Mouse (Mus musculus): ENCODE data around the gene Abca7. TPM values are rescaled to one million over a fixed set of nuclear protein-coding genes. Genes with fewer than 3 reads are reported as not detected.
"Not testable (repeated sequence)": the region's sequence is repeated elsewhere in the genome, so short reads cannot be mapped to it uniquely, and the experiment has no call there.

Abca7 gene
- polyA plus RNA-seq, 2 experiments = 2.4 to 6.2 TPM

GRCm38 (mm10) chr10:80035148-80035547 lies 38.9 kb downstream of the Abca7 start:
- Histone ChIP-seq H3K4me2 (replicated peaks; ENCODE audit: low read depth, low read length, severe bottlenecking) (no peak overlapping the region), H3K9me3 (ENCODE audit: control insufficient read depth, low read length) (no peaks in the 10 kb centered on the region), H3K9ac (ENCODE audit: low read depth, low read length, severe bottlenecking) (no peak overlapping the region), H3K27ac (replicated peaks; ENCODE audit: low read depth, low read length) (no peak overlapping the region), H3K4me1 (ENCODE audit: control insufficient read depth, insufficient read depth, low read length) (peaks cover 10% of the 10 kb centered on the region), H3K4me3 (replicated peaks; ENCODE audit: low read length) (no peak overlapping the region), H3K27me3 (ENCODE audit: control insufficient read depth, insufficient read depth, low read length) (no peaks in the 10 kb centered on the region), H3K36me3 (ENCODE audit: control insufficient read depth, insufficient read depth, low read length) (peaks cover 41% of the 10 kb centered on the region)
- 81% methylated on average over 8 of the region's 8 CpGs for WGBS
- no peak for TF ChIP-seq POLR2A (IDR thresholded peaks at IDR 0.05; ENCODE audit: borderline replicate concordance, extremely low read depth, insufficient read depth, insufficient read length)
- ATAC-seq (ENCODE audit: low FRiP score, low read depth) (no peak), DNase-seq (ENCODE audit: low spot score) (no peak)

- no peaks in the 10 kb centered on the region for H3K9me3 ChIP-seq (ENCODE audit: control insufficient read depth, low read length)
- H3K4me2 ChIP-seq (replicated peaks; ENCODE audit: low read depth, low read length, severe bottlenecking) = no peak overlapping the region
- peaks cover 41% of the 10 kb centered on the region for H3K36me3 ChIP-seq (ENCODE audit: control insufficient read depth, insufficient read depth, low read length)
- 93% methylated on average over 5 of the region's 5 CpGs for WGBS
- H3K27ac ChIP-seq (replicated peaks; ENCODE audit: low read depth, low read length) = no peak overlapping the region
- H3K27me3 ChIP-seq (ENCODE audit: control insufficient read depth, insufficient read depth, low read length) = no peaks in the 10 kb centered on the region
- ATAC-seq (ENCODE audit: low FRiP score, low read depth) (no peak), DNase-seq (ENCODE audit: low spot score) (no peak)
- H3K4me1 ChIP-seq (ENCODE audit: control insufficient read depth, insufficient read depth, low read length) = peaks cover 10% of the 10 kb centered on the region
- H3K4me3 ChIP-seq (replicated peaks; ENCODE audit: low read length) = no peak overlapping the region
- TF ChIP-seq POLR2A (IDR thresholded peaks at IDR 0.05; ENCODE audit: borderline replicate concordance, extremely low read depth, insufficient read depth, insufficient read length) = no peak
- H3K9ac ChIP-seq (ENCODE audit: low read depth, low read length, severe bottlenecking) = 0 out of 2 replicates have a peak overlapping the region, but pooled peaks have one; percentile 28
These were observed 39.4 kb downstream of the Abca7 start for GRCm38 (mm10) chr10:80035686-80036085.

DNA sequence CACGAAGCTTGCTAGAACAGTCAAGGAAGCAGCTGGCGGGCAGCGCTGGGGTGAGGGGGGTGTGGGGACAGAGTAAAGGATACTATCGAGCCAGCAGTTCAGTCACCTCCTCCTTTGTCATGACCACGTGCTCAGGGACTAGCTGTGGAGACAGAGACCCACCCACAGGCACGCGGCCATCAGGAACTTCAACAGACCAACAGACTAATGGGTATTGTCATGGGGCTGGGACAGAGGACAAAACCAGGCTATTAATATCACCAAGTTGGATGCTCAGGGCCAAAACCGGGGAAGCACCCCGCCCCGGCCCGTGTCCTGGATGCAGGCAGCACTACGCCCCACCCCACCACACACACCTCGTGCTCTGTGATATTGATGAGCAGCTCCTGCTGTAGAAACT lies 40.5 kb downstream of the Abca7 start:
- Histone ChIP-seq H3K9me3 (ENCODE audit: control insufficient read depth, low read length) (no peaks in the 10 kb centered on the region), H3K27ac (replicated peaks; ENCODE audit: low read depth, low read length) (no peak overlapping the region), H3K36me3 (ENCODE audit: control insufficient read depth, insufficient read depth, low read length) (peaks cover 41% of the 10 kb centered on the region), H3K27me3 (ENCODE audit: control insufficient read depth, insufficient read depth, low read length) (no peaks in the 10 kb centered on the region), H3K4me2 (replicated peaks; ENCODE audit: low read depth, low read length, severe bottlenecking) (no peak overlapping the region), H3K4me1 (ENCODE audit: control insufficient read depth, insufficient read depth, low read length) (peaks cover 10% of the 10 kb centered on the region), H3K4me3 (replicated peaks; ENCODE audit: low read length) (no peak overlapping the region), H3K9ac (ENCODE audit: low read depth, low read length, severe bottlenecking) (no peak overlapping the region)
- TF ChIP-seq POLR2A (IDR thresholded peaks at IDR 0.05; ENCODE audit: borderline replicate concordance, extremely low read depth, insufficient read depth, insufficient read length) = no peak
- ATAC-seq (ENCODE audit: low FRiP score, low read depth) (no peak), DNase-seq (ENCODE audit: low spot score) (no peak)
- 98% methylated on average over 13 of the region's 13 CpGs for WGBS

DNA sequence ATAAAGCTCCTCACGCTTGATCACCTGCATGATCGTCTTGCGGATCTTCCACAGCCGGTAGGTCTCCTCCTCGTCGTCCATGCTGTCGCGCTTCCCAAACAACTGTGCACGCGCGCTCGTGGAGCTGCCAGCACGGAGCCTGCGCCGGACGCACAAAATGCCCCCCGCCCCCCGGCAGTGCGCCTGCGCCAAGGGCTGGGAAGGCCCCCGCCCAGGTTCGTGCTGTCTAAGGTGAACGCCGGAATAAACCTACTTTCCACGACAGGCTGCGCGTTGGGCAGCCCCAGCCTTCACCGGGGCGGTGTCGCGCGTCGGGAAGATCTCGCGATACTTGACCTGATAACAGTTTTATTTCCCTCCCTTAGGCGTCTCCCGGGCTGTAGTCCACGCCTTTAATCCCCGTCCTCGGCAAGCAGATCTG lies 43.3 kb downstream of the Abca7 start, which contains the start of gene Polr2e:
Gene Polr2e (minus strand): TSS at position 237 of the 421 bp plus-strand sequence.
- no peaks in the 10 kb centered on the region for H3K9me3 ChIP-seq (ENCODE audit: control insufficient read depth, low read length)
- H3K4me3 ChIP-seq (replicated peaks; ENCODE audit: low read length) = peak within 1 kb of the TSS; percentile 93
- WGBS = 2% methylated on average over 40 of the region's 40 CpGs
- H3K4me1 ChIP-seq (ENCODE audit: control insufficient read depth, insufficient read depth, low read length) = peaks cover 10% of the 10 kb centered on the region
- H3K27me3 ChIP-seq (ENCODE audit: control insufficient read depth, insufficient read depth, low read length) = no peaks in the 10 kb centered on the region
- ATAC-seq (ENCODE audit: low FRiP score, low read depth) = peak; percentile 99
- peak within 1 kb of the TSS; percentile 73 for H3K4me2 ChIP-seq (replicated peaks; ENCODE audit: low read depth, low read length, severe bottlenecking)
- peak; percentile 99 for DNase-seq (ENCODE audit: low spot score)
- peak within 1 kb of the TSS; percentile 80 for H3K9ac ChIP-seq (ENCODE audit: low read depth, low read length, severe bottlenecking)
- peak within 1 kb of the TSS; percentile 50; the same call in 1 of the 2 replicates for H3K27ac ChIP-seq (replicated peaks; ENCODE audit: low read depth, low read length)
- H3K36me3 ChIP-seq (ENCODE audit: control insufficient read depth, insufficient read depth, low read length) = peaks cover 38% of the 10 kb centered on the region
- TF ChIP-seq POLR2A (IDR thresholded peaks at IDR 0.05; ENCODE audit: borderline replicate concordance, extremely low read depth, insufficient read depth, insufficient read length) = peak; percentile 76; the same call in 1 of the 2 replicates

GRCm38 (mm10) chr10:80041409-80042060 lies 45.2 kb downstream of the Abca7 start:
- H3K4me2 ChIP-seq (replicated peaks; ENCODE audit: low read depth, low read length, severe bottlenecking); H3K4me3 ChIP-seq (replicated peaks; ENCODE audit: low read length); H3K27ac ChIP-seq (replicated peaks; ENCODE audit: low read depth, low read length); H3K27me3 ChIP-seq (ENCODE audit: control insufficient read depth, insufficient read depth, low read length); ATAC-seq (ENCODE audit: low FRiP score, low read depth); H3K9me3 ChIP-seq (ENCODE audit: control insufficient read depth, low read length); DNase-seq (ENCODE audit: low spot score); H3K4me1 ChIP-seq (ENCODE audit: control insufficient read depth, insufficient read depth, low read length); H3K9ac ChIP-seq (ENCODE audit: low read depth, low read length, severe bottlenecking): not testable (repeated sequence)
- 91% methylated on average over 8 of the region's 8 CpGs for WGBS
- H3K36me3 ChIP-seq (ENCODE audit: control insufficient read depth, insufficient read depth, low read length) = peaks cover 19% of the 10 kb centered on the region
